Mouse (Mus musculus) hindlimb bud, embryonic 11.5 days (tissue): ENCODE results near the gene Ptprj.

Experiments used
- DNase-seq: peaks from one replicate; pipeline ENCODE4 v3.0.0-alpha.2; 2012; ENCODE audit warnings: low read depth, low spot score; ENCODE audit errors: extremely low spot score

The Ptprj gene

DNA sequence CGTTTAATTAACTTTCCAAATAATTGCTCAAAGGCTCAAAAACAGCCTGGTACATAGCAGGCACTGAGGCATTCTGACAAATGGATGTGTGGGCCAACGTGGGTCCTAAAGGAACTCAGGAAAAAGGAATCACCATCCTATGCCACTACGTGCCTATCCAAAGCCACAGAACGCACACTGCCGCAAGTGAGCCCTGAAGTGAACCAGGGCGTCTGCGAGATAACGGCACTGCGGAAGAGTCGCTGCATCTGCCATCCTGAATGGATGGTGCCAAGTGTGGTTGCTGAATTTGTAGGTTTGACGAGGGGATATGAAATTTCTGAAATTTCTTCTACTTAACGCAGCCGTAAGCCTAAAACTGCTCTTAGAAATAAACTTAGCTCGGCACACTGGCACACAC lies 54.6 kb downstream of the Ptprj start:
- no peak for DNase-seq

- DNase-seq: no peak
These were observed 58.0 kb downstream of the Ptprj start for GRCm38 (mm10) chr2:90522455-90522854.

- no peak for DNase-seq
These were observed 58.5 kb downstream of the Ptprj start for GRCm38 (mm10) chr2:90521909-90522308.

- DNase-seq: no peak
These were observed 62.2 kb downstream of the Ptprj start for GRCm38 (mm10) chr2:90518296-90518695.

DNA sequence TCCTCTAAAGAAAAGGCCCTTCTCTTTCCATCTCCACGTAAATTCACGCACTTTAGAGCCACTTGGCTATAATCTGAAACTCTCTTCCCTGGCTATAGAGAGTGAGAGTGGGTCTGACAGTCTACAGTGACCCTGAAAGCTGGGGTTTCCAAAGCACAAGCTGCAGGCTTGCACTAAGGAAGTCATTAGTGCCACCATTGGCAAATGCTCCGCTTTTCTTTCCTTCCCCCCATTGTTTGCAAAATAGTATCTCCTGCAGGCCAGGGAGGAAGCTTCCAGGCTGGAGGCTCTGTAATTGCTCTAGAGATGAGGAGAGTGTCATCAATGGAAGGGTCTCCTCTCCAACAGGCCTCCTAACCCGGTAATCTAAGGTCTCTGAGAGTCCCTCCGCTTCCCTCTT lies 65.5 kb downstream of the Ptprj start:
- DNase-seq: no peak

DNA sequence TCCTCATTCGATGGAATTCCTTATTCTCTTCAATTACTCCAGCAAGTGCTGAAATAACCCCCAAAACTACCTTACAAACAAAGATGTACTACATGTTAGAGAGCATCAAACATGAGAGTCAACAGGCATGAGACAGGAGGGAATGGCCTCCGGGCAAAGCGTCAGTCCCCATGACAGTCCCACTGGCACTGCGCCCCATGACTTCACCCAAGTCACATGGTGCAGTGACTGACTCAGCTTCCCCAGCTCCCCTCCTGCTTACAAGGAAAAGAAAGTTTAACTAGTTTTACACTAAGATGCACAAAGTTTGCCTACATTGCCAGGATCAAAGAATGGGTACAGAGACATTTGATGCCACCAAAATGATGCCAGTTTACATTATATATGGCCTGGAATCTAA lies 71.2 kb downstream of the Ptprj start:
- DNase-seq: no peak

- DNase-seq: no peak
These were observed 74.3 kb downstream of the Ptprj start for GRCm38 (mm10) chr2:90506143-90506542.

DNA sequence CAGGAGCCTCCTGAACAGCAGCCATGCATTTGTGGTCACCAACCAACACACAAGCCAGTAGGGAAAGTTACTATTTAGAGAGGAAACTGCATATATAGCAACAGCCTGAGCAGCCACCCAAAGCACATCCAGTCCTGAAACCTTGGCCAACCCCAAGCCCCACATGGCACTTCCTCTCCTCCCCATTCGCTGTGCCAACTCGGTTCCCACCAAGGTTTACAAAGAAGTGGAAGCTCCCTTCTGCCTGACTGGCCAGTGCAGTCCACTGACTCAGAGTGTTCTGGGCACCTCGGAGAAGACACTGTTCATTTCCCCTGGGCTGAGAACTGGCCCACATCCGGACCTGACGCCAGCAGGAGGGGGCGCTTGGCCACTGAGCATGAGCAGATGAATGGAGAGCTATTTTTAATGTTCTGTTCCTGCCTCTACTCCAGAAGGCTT lies 75.7 kb downstream of the Ptprj start:
- no peak for DNase-seq

- DNase-seq: no peak
These were observed 77.1 kb downstream of the Ptprj start for GRCm38 (mm10) chr2:90503182-90503833.

DNA sequence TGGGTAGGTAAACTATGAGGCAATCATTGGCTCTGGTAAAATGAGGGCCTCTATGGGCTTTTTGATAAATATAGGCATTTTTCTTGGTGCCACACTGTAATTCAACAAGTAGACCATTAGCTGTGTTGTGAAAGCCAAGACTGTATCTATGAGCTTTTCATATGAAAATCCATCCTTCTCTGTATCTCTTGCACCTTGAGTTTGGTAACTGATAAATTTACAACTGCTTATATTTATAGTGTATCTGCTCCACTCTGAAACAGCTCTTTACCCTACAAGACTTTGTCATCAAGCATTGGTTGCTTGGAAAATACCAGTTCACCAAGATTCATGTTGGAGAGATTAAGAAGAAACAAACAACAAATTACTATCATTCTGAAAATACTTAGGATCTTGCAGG lies 77.7 kb downstream of the Ptprj start:
- DNase-seq: no peak

GRCm38 (mm10) chr2:90501708-90502107 lies 78.7 kb downstream of the Ptprj start:
- DNase-seq: no peak

- DNase-seq: no peak
These were observed 79.6 kb downstream of the Ptprj start for GRCm38 (mm10) chr2:90500892-90501291.

- no peak for DNase-seq
These were observed 81.4 kb downstream of the Ptprj start for GRCm38 (mm10) chr2:90499002-90499401.

GRCm38 (mm10) chr2:90497551-90497950 lies 82.9 kb downstream of the Ptprj start:
- no peak for DNase-seq

DNA sequence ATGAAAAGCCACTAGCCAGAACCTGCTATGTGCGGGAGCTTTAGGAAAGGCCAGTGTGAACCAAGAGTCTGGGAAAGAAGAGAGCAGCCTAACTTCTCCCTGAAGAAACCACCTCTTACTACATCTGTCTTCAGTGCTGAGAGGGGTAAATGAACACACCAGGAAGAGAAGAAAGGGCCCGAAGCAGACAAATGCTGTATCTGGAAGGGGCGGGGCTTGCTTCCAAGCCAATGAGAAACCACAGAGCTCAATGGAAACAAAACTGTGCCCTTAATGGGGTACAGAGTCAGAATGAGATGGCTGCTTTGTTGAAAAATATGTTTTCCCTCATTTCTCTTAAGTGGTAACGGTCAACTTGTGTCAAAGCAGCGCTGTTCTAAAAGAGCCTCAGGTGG lies 83.8 kb downstream of the Ptprj start:
- no peak for DNase-seq

GRCm38 (mm10) chr2:90496012-90496679 lies 84.3 kb downstream of the Ptprj start:
- DNase-seq: no peak

DNA sequence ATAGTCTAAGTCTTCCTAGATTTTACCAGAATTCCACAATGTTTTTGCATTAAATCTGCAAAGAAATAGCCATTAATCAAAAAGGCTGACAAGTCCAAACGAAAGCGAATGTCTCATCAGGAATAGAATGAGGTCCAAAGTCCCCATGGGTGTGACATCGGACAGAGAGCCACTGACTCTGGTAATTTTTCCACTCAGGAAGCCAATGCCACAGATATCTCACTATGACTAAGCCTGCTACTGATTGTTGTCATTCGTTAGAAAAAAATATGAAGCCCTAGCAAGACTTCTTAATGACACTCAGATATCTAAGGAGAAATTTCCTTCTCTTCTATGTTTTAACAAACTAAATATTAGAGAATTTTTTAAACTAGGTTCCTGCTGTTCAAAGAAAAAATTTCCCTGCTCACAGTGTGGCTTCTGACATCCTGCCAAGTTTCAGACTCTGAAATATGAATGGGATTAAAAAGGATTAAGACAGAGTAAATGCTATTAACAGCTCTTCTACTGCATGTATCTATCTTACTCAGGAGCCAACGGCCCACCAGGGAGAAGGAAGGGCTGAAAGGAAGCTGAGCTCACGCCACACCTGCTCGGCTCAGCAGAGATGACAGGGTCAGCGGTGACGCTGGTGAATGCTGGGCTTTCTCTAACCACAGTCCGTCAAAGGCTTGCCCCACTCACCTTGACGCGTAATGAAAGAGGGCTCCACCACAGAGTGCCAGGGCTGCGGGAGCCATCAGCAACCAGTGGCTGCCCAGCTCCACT lies 90.0 kb downstream of the Ptprj start:
- no peak for DNase-seq

DNA sequence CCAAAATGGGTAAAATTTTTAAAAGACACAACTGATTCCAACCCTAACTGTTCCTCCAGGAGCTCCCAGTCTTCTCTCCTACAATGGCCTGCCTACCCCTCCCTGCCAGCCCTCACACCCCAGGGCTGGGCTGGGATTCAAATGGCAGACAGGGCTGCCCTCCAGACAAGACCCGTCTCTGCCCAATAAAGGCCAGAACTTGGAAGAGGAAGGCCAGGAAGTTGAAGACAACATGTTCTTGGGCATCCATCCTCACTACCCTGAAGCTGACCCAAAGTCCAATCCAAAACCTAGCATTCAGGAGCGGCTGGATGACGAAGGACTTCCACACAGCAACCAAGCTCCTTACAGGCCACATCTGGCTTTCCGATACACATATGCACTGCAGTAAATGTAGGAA lies 90.6 kb downstream of the Ptprj start:
- DNase-seq: no peak

DNA sequence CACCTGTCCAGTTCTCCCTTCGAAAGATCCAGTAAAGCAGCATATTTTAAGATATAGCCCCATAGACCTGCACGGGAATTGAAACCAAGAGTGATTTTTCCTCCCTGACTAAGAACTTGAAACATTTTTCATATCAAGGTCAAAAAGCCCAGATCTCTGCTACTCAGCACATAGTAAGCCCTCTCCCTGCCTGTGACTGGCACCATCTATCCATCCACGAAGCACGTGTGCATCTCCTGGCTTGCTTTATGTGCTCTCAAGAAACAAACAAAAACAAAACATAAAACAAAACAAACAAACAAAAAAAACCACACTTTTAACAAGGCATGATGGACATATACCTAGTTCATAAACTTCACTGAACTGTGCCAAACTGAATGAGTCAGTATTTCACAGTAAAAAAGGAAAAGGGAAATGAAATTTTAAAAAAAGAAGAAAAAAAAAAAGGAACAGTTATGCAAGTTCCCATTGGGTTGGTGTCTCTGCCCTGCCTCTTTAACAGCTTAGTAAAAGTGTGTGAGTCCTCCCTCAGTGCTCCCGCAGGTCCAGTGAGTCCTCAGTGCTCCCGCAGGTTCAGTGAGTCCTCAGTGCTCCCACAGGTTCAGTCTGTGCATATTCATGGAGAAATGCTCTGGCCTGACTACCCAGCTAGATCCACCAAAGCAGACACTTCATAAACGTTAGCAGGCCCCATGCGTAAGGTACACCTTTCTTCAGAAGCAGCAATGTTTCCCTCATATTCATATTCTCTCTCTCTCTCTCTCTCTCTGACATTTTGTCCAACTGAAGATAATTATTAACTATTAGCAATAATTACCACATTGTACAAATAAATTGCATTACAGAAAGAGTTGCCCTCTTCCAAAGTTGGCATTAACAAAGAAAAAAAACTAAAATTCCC lies 91.5 kb downstream of the Ptprj start:
- no peak for DNase-seq

DNA sequence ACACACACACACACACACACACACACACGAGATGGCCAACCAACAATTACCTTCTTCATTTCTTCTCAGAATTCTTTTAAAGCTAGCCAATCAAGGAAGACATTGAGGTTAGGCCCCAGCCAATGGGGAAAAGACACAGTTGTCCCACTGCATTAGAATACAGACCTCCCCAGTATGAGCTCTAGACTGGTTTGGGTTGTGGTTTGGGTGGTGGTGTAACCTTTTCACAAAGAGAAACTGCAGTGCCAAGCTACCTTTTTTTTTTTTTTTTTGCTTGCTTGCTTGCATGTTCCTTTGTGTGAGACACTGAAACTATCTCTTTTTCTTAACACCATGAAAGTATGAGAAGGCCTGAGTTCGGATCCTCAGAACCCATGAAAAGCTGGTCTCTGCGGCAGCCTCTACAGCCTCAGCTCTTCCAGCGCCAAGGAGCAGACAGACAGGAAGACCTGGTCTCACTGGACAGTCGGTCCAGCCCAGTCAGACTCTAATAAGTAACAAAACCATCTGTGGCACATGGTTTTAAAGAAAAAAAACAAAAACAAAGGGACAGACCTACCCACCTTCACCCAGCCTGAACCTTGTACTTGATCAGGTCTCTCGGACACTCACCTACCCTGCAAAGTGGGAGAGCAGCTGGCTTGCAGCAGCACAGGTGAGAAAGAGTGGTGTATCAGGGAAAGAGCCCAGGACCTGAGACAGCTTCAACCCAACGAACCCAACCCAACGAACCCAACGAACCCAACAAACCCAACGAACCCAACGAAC lies 92.8 kb downstream of the Ptprj start:
- no peak for DNase-seq
